Mouse (Mus musculus) T-cell, adult 2 months (primary cell): ENCODE results near the gene Dct.

ENCODE experiments used
- DNase-seq: peaks from one replicate; pipeline ENCODE4 v3.0.0; 2022; ENCODE audit warnings: low spot score

Gene Dct

GRCm38 (mm10) chr14:118042963-118043362 is 9.1 kb downstream of the Dct start:
- DNase-seq = no peak

- DNase-seq = no peak
These were observed 9.8 kb downstream of the Dct start for GRCm38 (mm10) chr14:118042066-118042762.

- DNase-seq = no peak
These were observed 11.3 kb downstream of the Dct start for GRCm38 (mm10) chr14:118040550-118041250.

GRCm38 (mm10) chr14:118039074-118039473 is 13.0 kb downstream of the Dct start:
- DNase-seq = no peak

- DNase-seq = no peak
These were observed 24.5 kb downstream of the Dct start for GRCm38 (mm10) chr14:118027564-118027963.

- DNase-seq = no peak
These were observed 30.0 kb downstream of the Dct start for GRCm38 (mm10) chr14:118021867-118022543.

GRCm38 (mm10) chr14:118019314-118019713 is 32.7 kb downstream of the Dct start:
- no peak for DNase-seq

GRCm38 (mm10) chr14:118013237-118013636 is 38.8 kb downstream of the Dct start:
- no peak for DNase-seq

GRCm38 (mm10) chr14:118009541-118009940 is 42.5 kb downstream of the Dct start:
- no peak for DNase-seq

GRCm38 (mm10) chr14:118005697-118006096 is 46.3 kb downstream of the Dct start:
- no peak for DNase-seq

- no peak for DNase-seq
These were observed 47.6 kb downstream of the Dct start for GRCm38 (mm10) chr14:118004434-118004833.

- no peak for DNase-seq
These were observed 58.2 kb downstream of the Dct start for GRCm38 (mm10) chr14:117993845-117994244.

- DNase-seq = no peak
These were observed 59.3 kb downstream of the Dct start for GRCm38 (mm10) chr14:117992600-117993256.

- DNase-seq = no peak
These were observed 61.8 kb downstream of the Dct start for GRCm38 (mm10) chr14:117990203-117990602.

- no peak for DNase-seq
These were observed 63.6 kb downstream of the Dct start for GRCm38 (mm10) chr14:117988444-117988843.

- no peak for DNase-seq
These were observed 70.5 kb downstream of the Dct start for GRCm38 (mm10) chr14:117981532-117981931.

- DNase-seq = no peak
These were observed 79.5 kb downstream of the Dct start for GRCm38 (mm10) chr14:117972576-117972975.
